Mouse (Mus musculus) urinary bladder, postnatal 4 days (tissue): ENCODE data around the gene Gm11634.
A peak's percentile ranks its signal among the peaks of the same experiment; 100 is the strongest.

Source experiments
- DNase-seq, 2 experiments: peaks; one replicate each; pipeline ENCODE4 v3.0.0; 2021 to 2022; ENCODE audit warnings: low spot score in 2 of 2

Gm11634 gene

GRCm38 (mm10) chr11:101568421-101568820 is 30.6 kb downstream of the Gm11634 start:
- DNase-seq, result no peak

- no peak for DNase-seq
These were observed 36.7 kb downstream of the Gm11634 start for GRCm38 (mm10) chr11:101562391-101562790.

- DNase-seq, result no peak
These were observed 42.1 kb downstream of the Gm11634 start for GRCm38 (mm10) chr11:101556954-101557353.

GRCm38 (mm10) chr11:101556541-101556940 is 42.5 kb downstream of the Gm11634 start:
- no peak for DNase-seq

GRCm38 (mm10) chr11:101553354-101553930 is 45.6 kb downstream of the Gm11634 start:
- DNase-seq, result no peak

GRCm38 (mm10) chr11:101552476-101553300 is 46.4 kb downstream of the Gm11634 start:
- peak; percentile 94 to 99 for DNase-seq

- peak; percentile 92 to 94 for DNase-seq
These were observed 47.1 kb downstream of the Gm11634 start, which contains the start of the genes Brca1 and Nbr1 for GRCm38 (mm10) chr11:101551751-101552475. Gene Brca1, minus strand, starts transcription at chr11:101551955. Gene Nbr1, plus strand, starts transcription at chr11:101552149.

GRCm38 (mm10) chr11:101548526-101548925 is 50.5 kb downstream of the Gm11634 start:
- no peak for DNase-seq

GRCm38 (mm10) chr11:101544132-101544531 is 54.9 kb downstream of the Gm11634 start:
- DNase-seq, result no peak
